Mouse (Mus musculus) mature B cell (primary cell): ENCODE data around the gene Krt32.

ENCODE experiments used
- in situ Hi-C: fragments of 300-500 bp; cut with MboI; formaldehyde crosslinking; loops from 2 replicates; pipeline ENCODE4 v1.14.3; 2019

Gene Krt32

DNA sequence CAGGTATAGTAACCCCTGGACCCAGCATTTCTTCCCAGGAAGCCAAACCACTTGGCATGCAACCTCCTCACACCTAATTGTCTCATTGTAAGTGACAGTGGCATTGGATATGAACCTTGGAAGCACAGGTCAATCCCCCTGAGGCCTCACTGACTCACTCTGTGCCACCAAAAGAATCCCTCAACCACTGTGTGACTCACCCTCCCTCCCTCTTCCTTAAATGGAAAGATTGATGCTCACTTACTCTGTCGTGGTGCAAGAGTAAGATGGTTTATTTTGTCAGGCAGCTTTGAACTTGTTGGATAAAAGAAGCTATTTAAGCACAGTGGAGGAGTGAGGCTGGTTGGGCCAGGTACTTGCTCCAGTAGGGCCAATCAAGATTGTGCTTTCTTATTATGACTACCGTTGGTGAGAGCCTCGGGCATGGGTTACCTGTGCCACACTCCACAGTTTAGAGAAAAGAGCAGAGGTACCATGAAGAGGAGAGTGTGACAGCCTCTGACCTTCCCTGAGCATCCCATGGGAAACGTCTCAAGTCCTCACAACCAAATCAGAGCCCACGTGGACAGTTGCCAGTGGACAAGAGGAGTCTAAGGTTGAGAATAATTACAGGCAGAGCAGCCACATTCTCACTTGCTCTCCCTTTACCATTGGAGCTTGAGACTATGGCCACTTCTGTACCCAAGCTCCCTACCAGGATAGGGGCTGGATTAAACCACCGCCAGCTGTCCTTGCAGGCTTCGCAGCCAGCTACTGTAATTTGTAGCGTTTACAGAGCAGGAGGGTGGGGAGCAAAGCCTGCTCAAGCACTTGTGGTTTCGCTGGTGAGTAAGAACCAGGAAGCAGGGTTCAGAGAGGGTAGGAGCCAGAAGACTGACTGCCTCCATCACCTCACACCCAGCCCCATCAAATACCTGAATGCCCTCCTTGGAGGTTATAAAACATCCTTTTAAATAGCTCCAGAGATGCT is 32.1 kb downstream of the Krt32 start:
- in situ Hi-C loops: no loop called here

DNA sequence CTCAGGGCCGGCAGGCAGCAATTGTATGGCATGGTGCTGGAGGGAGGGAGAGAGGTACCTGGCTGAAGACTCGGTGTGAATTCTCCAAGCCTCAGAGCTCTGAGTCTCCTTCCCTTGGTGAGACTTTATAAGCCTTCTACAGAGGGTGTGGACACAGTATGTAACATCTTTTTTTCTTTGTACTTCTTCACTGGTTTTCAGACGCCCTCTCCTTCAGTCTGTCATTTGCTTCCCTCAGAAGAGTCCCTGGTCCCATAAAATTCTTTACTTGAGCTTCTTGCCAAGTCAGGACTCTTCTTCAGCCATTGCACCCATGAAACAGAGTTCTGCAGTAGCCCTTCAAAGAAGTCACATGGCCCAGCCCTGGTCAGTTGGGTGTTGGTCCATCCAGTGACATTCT is 37.6 kb downstream of the Krt32 start, which contains the start of gene Krt31:
Gene Krt31, minus strand, starts transcription at position 101 of the 400 bp plus-strand sequence.
- in situ Hi-C loops: no loop called here

DNA sequence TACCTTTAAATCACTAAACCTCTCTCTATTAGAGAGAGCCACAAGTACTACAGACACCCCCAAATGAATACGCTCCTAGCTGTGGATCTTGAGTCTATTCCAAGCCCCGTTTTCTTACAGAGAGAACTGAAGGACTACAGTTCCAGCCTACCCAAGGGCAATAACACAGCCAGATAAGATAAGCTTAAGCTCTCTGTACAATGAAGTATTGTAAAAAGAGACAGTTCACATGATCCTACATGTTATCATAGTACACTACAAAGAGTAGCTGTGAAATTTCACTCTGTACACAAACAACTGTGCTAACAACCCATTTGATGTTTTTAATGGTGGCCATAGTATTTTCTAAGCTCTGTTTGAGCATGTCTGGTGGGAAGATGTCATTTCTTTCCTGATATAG is 40.8 kb downstream of the Krt32 start:
- in situ Hi-C loops: no loop called here

DNA sequence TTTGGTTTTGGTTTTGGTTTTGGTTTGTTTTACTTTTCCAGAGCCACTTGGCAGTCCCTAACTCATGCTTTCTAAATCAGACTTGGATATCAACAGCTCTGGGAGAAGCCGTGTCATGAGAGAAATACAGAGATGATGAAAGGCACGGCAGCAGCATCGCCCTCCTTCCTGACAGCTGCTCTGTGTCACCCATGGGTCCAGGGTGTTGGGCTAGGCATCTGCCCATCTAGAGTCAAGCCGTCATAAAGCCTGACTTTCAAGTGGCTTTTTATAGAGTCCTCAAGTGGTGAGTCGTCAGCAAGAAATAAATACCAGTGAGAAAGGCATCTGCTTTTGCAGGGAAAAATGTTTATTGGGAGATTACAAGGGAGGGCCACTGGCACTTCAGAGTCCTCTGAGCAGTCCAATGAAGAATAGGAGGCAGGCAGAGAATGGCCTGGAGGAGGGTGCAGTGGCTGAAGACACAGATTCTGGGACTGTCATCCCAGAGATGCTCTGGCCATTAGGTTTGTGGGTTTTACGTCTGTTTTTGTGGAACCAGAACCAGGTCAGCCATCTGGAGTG is 41.6 kb downstream of the Krt32 start:
- in situ Hi-C loops: no loop called here

DNA sequence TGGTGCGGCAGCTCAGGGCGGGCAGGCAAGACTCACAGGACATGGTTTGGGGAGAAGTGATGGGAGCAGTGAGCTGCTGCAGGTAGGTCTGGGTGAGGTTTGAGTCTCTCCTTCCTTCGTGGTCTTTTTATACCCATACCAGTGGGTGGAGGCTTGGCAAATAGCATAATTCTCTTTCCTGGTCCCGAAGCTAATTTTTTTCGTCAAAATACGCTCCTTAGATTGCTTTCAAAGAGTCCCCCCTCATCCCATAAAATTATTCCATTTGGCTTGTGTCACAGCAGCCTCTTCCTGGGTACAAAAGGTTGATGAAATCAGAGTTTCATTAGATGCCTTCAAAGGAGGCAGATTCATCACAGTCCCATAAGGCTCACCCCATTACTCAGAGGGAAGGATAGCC is 46.6 kb downstream of the Krt32 start, which contains the start of gene Krt34:
Gene Krt34, minus strand, starts transcription at position 101 of the 400 bp plus-strand sequence.
- in situ Hi-C loops: no loop called here
